Mouse (Mus musculus) heart, postnatal 0 days (tissue): ENCODE measurements around the gene Ccdc102a. TPM values are rescaled to one million over a fixed set of nuclear protein-coding genes. Genes with fewer than 3 reads are reported as not detected.

Source experiments
- ATAC-seq: fragments of 200-750 bp; cut with Nextera tagmentation; 2 replicates; pipeline ENCODE4 v1.8.0; 2017; ENCODE audit warnings: low read depth, moderate number of reproducible peaks, moderate library complexity; ENCODE audit not compliant: insufficient read depth
- DNase-seq: peaks from one replicate; pipeline ENCODE4 v3.0.0-alpha.2; 2016; ENCODE audit warnings: low spot score
- H3K27ac ChIP-seq: fragments of 300-500 bp; sonication (generic); 2 replicates; pipeline ENCODE4 v1.5.1; 2014; ENCODE audit warnings: low read depth, mild to moderate bottlenecking
- H3K27me3 ChIP-seq: fragments of 300-500 bp; sonication (generic); 2 replicates; pipeline ENCODE4 v1.6.1; 2014; ENCODE audit warnings: low read length, mixed read lengths; ENCODE audit not compliant: control insufficient read depth, insufficient read depth
- H3K36me3 ChIP-seq: fragments of 300-500 bp; sonication (generic); replicated peaks from 2 replicates; pipeline ENCODE4 v1.6.1; 2014; ENCODE audit warnings: low read length, mixed read lengths; ENCODE audit not compliant: control insufficient read depth, insufficient read depth
- H3K4me1 ChIP-seq: fragments of 300-500 bp; sonication (generic); 2 replicates; pipeline ENCODE4 v1.6.1; 2014; ENCODE audit warnings: antibody characterized with exemption; ENCODE audit not compliant: control insufficient read depth, insufficient read depth
- H3K4me2 ChIP-seq: fragments of 300-500 bp; sonication (generic); 2 replicates; pipeline ENCODE4 v1.6.1; 2014; ENCODE audit warnings: low read depth, mild to moderate bottlenecking, low read length, moderate library complexity
- H3K4me3 ChIP-seq: fragments of 300-500 bp; sonication (generic); 2 replicates; pipeline ENCODE4 v1.5.1; 2014; ENCODE audit warnings: low read depth, low read length
- H3K9ac ChIP-seq: fragments of 300-500 bp; sonication (generic); replicated peaks from 2 replicates; pipeline ENCODE4 v1.6.1; 2014; ENCODE audit warnings: low read depth, low read length, mixed read lengths
- H3K9me3 ChIP-seq: fragments of 300-500 bp; sonication (generic); replicated peaks from 2 replicates; pipeline ENCODE4 v1.6.1; 2016; ENCODE audit warnings: low read length; ENCODE audit not compliant: control insufficient read depth
- CTCF ChIP-seq: IDR thresholded peaks from 2 replicates; pipeline ENCODE4 v1.5.1; 2016; ENCODE audit warnings: antibody characterized with exemption, control low read depth, low read depth
- EP300 ChIP-seq: IDR thresholded peaks from 2 replicates; pipeline ENCODE4 v1.6.1; 2016; ENCODE audit warnings: antibody characterized with exemption, low read depth
- WGBS: fragments of 180-500 bp; shearing (Covaris S2); extraction: QIAGEN DNeasy Blood & Tissue Kit; methylation state at CpG from one replicate; pipeline ENCODE4 v1.1.7; 2014; 5-methylcytosine and 5-hydroxymethylcytosine counted together
- polyA plus RNA-seq: library from polyadenylated mRNA; unstranded; fragments of >200 nt; fragmentation: Nextera tagmentation; extraction: Ambion mirVana; gene quantifications from 2 replicates; pipeline ENCODE4 v1.2.1, GENCODE M21; 2015
- total RNA-seq: library from RNA; depleted of rRNA; stranded (reverse); fragments of >200 nt; gene quantifications from 2 replicates; pipeline ENCODE4 v1.2.3, GENCODE M21; 2014; ENCODE audit warnings: low replicate concordance

Ccdc102a gene
- total and polyA plus RNA-seq, 2 experiments from 2014 or later: 10.1 to 12.4 TPM

GRCm38 (mm10) chr8:94914256-94914655 lies 3.6 kb downstream of the Ccdc102a start:
- Histone ChIP-seq H3K9me3 (no peaks in the 10 kb centered on the region), H3K27me3 (no peaks in the 10 kb centered on the region), H3K4me1 (peaks cover 28% of the 10 kb centered on the region), H3K4me3 (no peak overlapping the region), H3K27ac (no peak overlapping the region), H3K9ac (no peak overlapping the region), H3K4me2 (no peak overlapping the region), H3K36me3 (peaks cover 19% of the 10 kb centered on the region)
- 58% methylated on average over 6 of the region's 6 CpGs for WGBS
- no peak for ATAC-seq
- no peak for TF ChIP-seq CTCF
- TF ChIP-seq EP300: no peak
- DNase-seq: no peak

- peak; percentile 45 for DNase-seq
- H3K4me1 ChIP-seq: peaks cover 28% of the 10 kb centered on the region
- peak overlapping the region; percentile 33 for H3K4me3 ChIP-seq
- no peaks in the 10 kb centered on the region for H3K27me3 ChIP-seq
- no peaks in the 10 kb centered on the region for H3K9me3 ChIP-seq
- peaks cover 21% of the 10 kb centered on the region for H3K36me3 ChIP-seq
- no peak overlapping the region for H3K9ac ChIP-seq
- peak; percentile 31 for ATAC-seq
- no peak for TF ChIP-seq EP300
- TF ChIP-seq CTCF: peak; percentile 60
- peak overlapping the region; percentile 60 for H3K4me2 ChIP-seq
- H3K27ac ChIP-seq: no peak overlapping the region
- WGBS: 25% methylated on average over 74 of the region's 77 CpGs
These were observed 4.7 kb downstream of the Ccdc102a start for GRCm38 (mm10) chr8:94913061-94913660.

DNA sequence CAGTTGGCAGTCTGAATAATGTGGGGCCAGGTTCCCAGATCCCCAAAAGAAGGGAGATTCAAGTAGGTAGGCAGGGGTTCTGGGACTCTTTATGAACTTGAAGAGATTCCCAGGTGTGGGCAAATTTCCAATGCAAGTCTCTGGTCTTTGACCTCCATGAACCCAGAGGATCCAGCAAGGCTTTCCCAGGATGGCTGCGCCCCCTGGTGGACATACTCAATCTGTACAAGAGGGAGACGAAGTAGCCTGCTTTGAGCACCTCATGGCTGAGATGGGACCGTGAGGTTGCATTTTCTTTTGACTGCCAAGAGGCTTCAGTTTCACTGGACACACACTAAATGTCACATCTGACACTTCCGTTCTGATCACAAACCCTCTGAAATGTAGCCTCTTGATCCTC lies 9.1 kb downstream of the Ccdc102a start:
- TF ChIP-seq EP300: no peak
- TF ChIP-seq CTCF: peak; percentile 96
- DNase-seq (peak; percentile 89), ATAC-seq (peak; percentile 31; the same call in 1 of the 2 replicates)
- whole genome bisulfite sequencing: 7% methylated on average over 4 of the region's 4 CpGs
- no peak overlapping the region for H3K4me2 ChIP-seq
- no peak overlapping the region for H3K4me3 ChIP-seq
- peaks cover 21% of the 10 kb centered on the region for H3K4me1 ChIP-seq
- H3K9ac ChIP-seq: no peak overlapping the region
- H3K36me3 ChIP-seq: peaks cover 45% of the 10 kb centered on the region
- H3K27me3 ChIP-seq: no peaks in the 10 kb centered on the region
- no peaks in the 10 kb centered on the region for H3K9me3 ChIP-seq
- peak overlapping the region; percentile 23; the same call in 1 of the 2 replicates for H3K27ac ChIP-seq

DNA sequence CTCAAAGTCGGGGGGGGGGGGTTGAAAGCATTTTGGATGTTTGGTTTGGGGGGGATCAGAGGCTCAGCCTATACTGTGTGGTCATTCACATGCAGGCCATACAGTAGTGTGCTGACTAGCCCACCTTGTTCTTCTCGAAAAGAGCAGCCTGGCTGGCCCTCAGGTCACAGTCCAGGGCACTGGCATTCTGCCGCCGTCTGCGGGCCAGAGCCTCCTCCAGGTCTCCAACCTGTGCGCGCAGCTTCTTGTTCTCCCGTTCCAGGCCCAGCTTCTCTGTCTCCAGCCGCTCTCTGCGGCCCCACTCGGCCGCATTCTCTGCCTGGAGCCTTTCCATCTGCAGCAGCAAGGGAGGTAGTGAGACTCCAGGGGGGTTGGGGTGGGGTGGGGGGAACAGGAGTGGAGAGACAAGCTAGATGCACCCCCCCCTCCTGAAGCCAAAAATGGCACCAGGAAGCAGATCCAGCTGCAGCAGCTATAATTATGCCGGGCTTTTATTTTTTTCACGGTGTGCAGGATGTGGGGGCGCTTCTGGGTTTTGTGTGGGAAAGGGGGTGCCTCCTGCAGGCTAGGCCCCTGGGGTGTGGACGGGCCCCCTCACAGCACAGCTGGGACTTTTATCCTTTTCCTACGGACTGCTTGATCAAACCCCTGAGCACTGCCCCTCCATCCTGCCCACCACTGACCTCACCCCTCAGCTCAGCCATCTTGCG lies 10.2 kb downstream of the Ccdc102a start:
- no peak overlapping the region for H3K4me2 ChIP-seq
- no peak overlapping the region for H3K9ac ChIP-seq
- no peaks in the 10 kb centered on the region for H3K9me3 ChIP-seq
- peak overlapping the region; percentile 47; the same call in 1 of the 2 replicates for H3K27ac ChIP-seq
- DNase-seq (no peak), ATAC-seq (no peak)
- peaks cover 14% of the 10 kb centered on the region for H3K4me1 ChIP-seq
- H3K4me3 ChIP-seq: no peak overlapping the region
- WGBS: 71% methylated on average over 18 of the region's 18 CpGs
- H3K36me3 ChIP-seq: peaks cover 44% of the 10 kb centered on the region
- peak; percentile 67; the same call in 1 of the 2 replicates for TF ChIP-seq EP300
- no peak for TF ChIP-seq CTCF
- no peaks in the 10 kb centered on the region for H3K27me3 ChIP-seq

DNA sequence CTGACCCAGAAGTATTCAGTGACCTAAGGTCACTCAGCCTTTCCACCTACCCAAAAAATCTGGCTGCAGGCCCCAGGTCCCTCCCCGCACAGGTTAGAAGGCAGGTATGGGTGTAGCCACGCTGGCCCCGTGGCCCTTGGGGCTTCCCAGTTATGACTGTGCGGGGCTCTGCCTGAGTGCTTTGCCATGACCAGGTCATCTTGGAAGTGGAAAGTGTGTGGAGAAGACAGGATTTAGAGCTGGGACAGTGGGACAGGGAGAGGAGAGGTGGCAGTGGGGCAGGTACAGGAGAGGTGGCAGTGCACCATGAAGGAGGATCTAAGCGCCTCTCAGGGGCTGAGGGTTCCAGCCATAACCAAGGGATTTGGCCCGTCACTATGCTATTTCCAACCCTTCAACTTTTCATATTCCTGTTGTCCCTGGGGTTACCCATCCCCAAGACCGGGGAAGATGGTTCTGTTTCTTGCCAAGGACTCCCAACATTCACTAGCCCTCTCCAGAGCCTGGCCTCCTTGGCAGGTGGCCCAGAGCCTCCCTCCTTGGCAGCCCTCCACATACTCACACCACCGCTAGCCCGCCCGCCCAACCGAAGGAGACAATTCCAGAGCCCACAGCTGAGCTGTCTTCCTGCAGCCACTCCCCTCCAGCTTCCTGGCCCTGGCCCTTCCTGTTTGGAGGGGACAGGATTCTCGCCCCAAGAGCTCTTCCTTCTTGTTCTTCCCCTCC lies 13.3 kb downstream of the Ccdc102a start:
- no peak overlapping the region for H3K4me3 ChIP-seq
- WGBS: 38% methylated on average over 12 of the region's 12 CpGs
- DNase-seq: peak; percentile 81
- H3K9me3 ChIP-seq: no peaks in the 10 kb centered on the region
- H3K36me3 ChIP-seq: peaks cover 41% of the 10 kb centered on the region
- H3K9ac ChIP-seq: no peak overlapping the region
- H3K4me2 ChIP-seq: no peak overlapping the region
- peaks cover 34% of the 10 kb centered on the region for H3K4me1 ChIP-seq
- peak overlapping the region; percentile 68 for H3K27ac ChIP-seq
- TF ChIP-seq CTCF (no peak), EP300 (peak; percentile 76)
- H3K27me3 ChIP-seq: no peaks in the 10 kb centered on the region
- peak; percentile 72 for ATAC-seq
